Mouse (Mus musculus): ENCODE results near the gene Epb41l1. TPM values are rescaled to one million over a fixed set of nuclear protein-coding genes. Genes with fewer than 3 reads are reported as not detected.

Gene Epb41l1
- polyA plus RNA-seq, 1 experiment from 2014 or later: 0.67 TPM

Small RNA genes within 50 kb of the gene (microRNA-seq; reads per million reads assigned to microRNA genes)
- not detected for gene Gm22758

Other genes starting within 250 kb of the Epb41l1 start
- gene Rbm39, start 240.7 kb upstream of the Epb41l1 start, polyA plus RNA-seq (2015; fragmentation: Nextera tagmentation; extraction: Ambion mirVana): 229 and 233 TPM in 2 replicates
- 10.9 and 13.8 TPM in 2 replicates for gene Phf20, start 224.4 kb upstream of the Epb41l1 start, polyA plus RNA-seq (2015; fragmentation: Nextera tagmentation; extraction: Ambion mirVana)
- 1.6 and 1.9 TPM in 2 replicates for gene Cnbd2, start 108.6 kb upstream of the Epb41l1 start, polyA plus RNA-seq (2015; fragmentation: Nextera tagmentation; extraction: Ambion mirVana)
- gene Scand1, start 108.2 kb upstream of the Epb41l1 start, polyA plus RNA-seq (2015; fragmentation: Nextera tagmentation; extraction: Ambion mirVana): 20.7 and 21.4 TPM in 2 replicates
- 12.4 and 12.6 TPM in 2 replicates for gene Aar2, start 126.7 kb downstream of the Epb41l1 start, polyA plus RNA-seq (2015; fragmentation: Nextera tagmentation; extraction: Ambion mirVana)
- gene Dlgap4, start 192.8 kb downstream of the Epb41l1 start, polyA plus RNA-seq (2015; fragmentation: Nextera tagmentation; extraction: Ambion mirVana): 9.9 and 10.1 TPM in 2 replicates

All from liver, embryonic 16.5 days (tissue).